Mouse (Mus musculus) cortical plate, adult 2 months (tissue): ENCODE results near the gene Slc34a2.

Experiments
- CTCF ChIP-seq: fragments of 200-500 bp; IDR thresholded peaks from 2 replicates; pipeline ENCODE4 v1.5.1; 2011; ENCODE audit warnings: mild to moderate bottlenecking, control low read depth, low read length; ENCODE audit not compliant: insufficient read depth; ENCODE audit errors: extremely low read depth
- POLR2A ChIP-seq: fragments of 200-500 bp; IDR thresholded peaks from 2 replicates; pipeline ENCODE4 v1.6.1; 2011; ENCODE audit warnings: mild to moderate bottlenecking, low read length, control low read depth; ENCODE audit not compliant: insufficient read depth; ENCODE audit errors: extremely low read depth

DNA sequence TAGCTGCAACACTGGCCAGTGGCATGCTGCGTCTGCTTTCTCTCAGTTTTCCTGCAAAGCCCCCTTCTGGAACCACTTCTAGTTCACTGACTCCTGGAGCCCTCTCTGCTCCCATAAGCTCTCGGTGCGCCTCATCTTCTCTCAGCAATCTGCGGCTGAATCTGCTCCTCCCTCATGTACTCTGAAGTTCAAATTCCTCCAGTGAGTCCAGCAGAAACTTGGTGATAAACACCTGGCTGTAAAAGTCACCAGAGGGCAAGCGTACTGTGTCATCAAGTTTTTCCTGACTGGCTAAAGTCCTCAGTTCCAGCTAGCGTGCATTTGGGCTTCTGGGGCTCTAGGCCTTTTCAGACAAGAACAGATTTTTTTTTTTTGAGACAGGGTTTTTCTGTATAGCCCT is 36.7 kb downstream of the Slc34a2 start:
- TF ChIP-seq CTCF (no peak), POLR2A (no peak)
